Comparison of ENCODE assay signal across 10 mouse cellular contexts in the genomic region with DNA sequence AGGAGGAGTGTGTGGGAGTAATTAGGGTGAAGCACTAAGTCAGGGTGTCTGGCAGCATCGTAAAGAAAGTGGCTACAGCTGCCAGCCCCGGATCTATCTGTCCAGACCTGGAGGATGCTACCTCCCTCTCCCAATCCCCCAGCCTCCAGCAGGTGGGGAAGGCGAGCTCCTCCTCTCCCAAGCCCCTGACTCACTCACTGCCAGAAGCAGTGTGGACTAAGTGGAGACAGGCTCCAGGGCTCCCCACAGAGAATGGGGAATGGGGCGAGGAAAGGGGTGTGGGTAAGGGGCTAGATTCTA. TPM values are rescaled to one million over a fixed set of nuclear protein-coding genes. Genes with fewer than 3 reads are reported as not detected.
DNase-seq lines count a peak whose midpoint lies in the region; ATAC-seq lines count a peak whose summit lies in the region.
"Had no signal": no experiment of that assay in that cellular context is flagged by ENCODE, and none has a peak within 500 bp of the region (broad histone marks: within the 10 kb centered on the region; RNA-seq: fewer than 3 reads in every experiment).

No protein-coding gene starts in this region.

- no peaks in the 10 kb centered on the region for H3K27me3 ChIP-seq in embryonic facial prominence, embryonic 11.5 days (ENCODE audit: control insufficient read depth, insufficient read depth, low read length)
- H3K27me3 ChIP-seq in hindbrain, embryonic 16.5 days (replicated peaks; ENCODE audit: control insufficient read depth, insufficient read depth, low read length), result peaks cover 3% of the 10 kb centered on the region; the same call in 1 of the 2 replicates
- no peaks in the 10 kb centered on the region for H3K27me3 ChIP-seq in midbrain, embryonic 16.5 days (ENCODE audit: control insufficient read depth, insufficient read depth, low read depth, low read length)

- intact Hi-C loops in gastrocnemius, postnatal 36 days (cut with DNase I), result no loop called here

- peaks cover 17% of the 10 kb centered on the region for H3K4me1 ChIP-seq in embryonic facial prominence, embryonic 11.5 days (ENCODE audit: control insufficient read depth, insufficient read depth, low read length)
- H3K4me1 ChIP-seq in hindbrain, embryonic 16.5 days (ENCODE audit: control insufficient read depth, insufficient read depth, low read depth, low read length), result peaks cover 46% of the 10 kb centered on the region
- H3K4me1 ChIP-seq in midbrain, embryonic 16.5 days (ENCODE audit: control insufficient read depth, insufficient read depth, low read length), result peaks cover 49% of the 10 kb centered on the region

- no peak for ATAC-seq in embryonic facial prominence, embryonic 11.5 days (replicated peaks; ENCODE audit: insufficient number of reproducible peaks, low FRiP score, low TSS enrichment, low read depth)
- ATAC-seq in hindbrain, embryonic 16.5 days, result peak; percentile 9; the same call in 1 of the 2 replicates
- ATAC-seq in midbrain, embryonic 16.5 days, result peak; percentile 10; the same call in 1 of the 2 replicates
- ATAC-seq in cerebellum, adult (ENCODE audit: insufficient number of reproducible peaks, low FRiP score, low TSS enrichment), result no peak

- H3K4me2 ChIP-seq in embryonic facial prominence, embryonic 11.5 days (ENCODE audit: low read depth, low read length), result peak overlapping the region; percentile 75
- H3K4me2 ChIP-seq in hindbrain, embryonic 16.5 days (ENCODE audit: low read length), result peak overlapping the region; percentile 90
- H3K4me2 ChIP-seq in midbrain, embryonic 16.5 days (ENCODE audit: low read length), result peak overlapping the region; percentile 80

- H3K27ac ChIP-seq in embryonic facial prominence, embryonic 11.5 days (replicated peaks; ENCODE audit: low read depth, low read length), result no peak overlapping the region
- no peak overlapping the region; the same call in 1 of the 2 replicates for H3K27ac ChIP-seq in hindbrain, embryonic 16.5 days (ENCODE audit: low read depth, low read length)
- H3K27ac ChIP-seq in midbrain, embryonic 16.5 days (ENCODE audit: low read length), result peak overlapping the region; percentile 74
- H3K27ac ChIP-seq: left cerebral cortex, adult 2 months had no signal

- WGBS in embryonic facial prominence, embryonic 11.5 days, result 17% methylated on average over 4 of the region's 4 CpGs
- WGBS in hindbrain, embryonic 16.5 days, result 6% methylated on average over 4 of the region's 4 CpGs
- 11% methylated on average over 4 of the region's 4 CpGs for WGBS in midbrain, embryonic 16.5 days

- DNase-seq in cerebellum, postnatal 10 days, result peak; percentile 22 to 44
- DNase-seq in cerebellum, adult 11 months, result no peak
- DNase-seq in embryonic facial prominence, embryonic 11.5 days (ENCODE audit: low spot score), result peak; percentile 48
- DNase-seq in gastrocnemius, postnatal 36 days, result no peak
- no peak for DNase-seq in adipocyte (ENCODE audit: low spot score)

- peak overlapping the region; percentile 76 for H3K4me3 ChIP-seq in embryonic facial prominence, embryonic 11.5 days (ENCODE audit: low read depth, low read length)
- H3K4me3 ChIP-seq in hindbrain, embryonic 16.5 days (ENCODE audit: low read length), result peak overlapping the region; percentile 69
- H3K4me3 ChIP-seq in midbrain, embryonic 16.5 days (ENCODE audit: low read depth, low read length), result peak overlapping the region; percentile 64

- H3K9me3 ChIP-seq in embryonic facial prominence, embryonic 11.5 days (replicated peaks; ENCODE audit: control insufficient read depth, low read length), result no peaks in the 10 kb centered on the region
- no peaks in the 10 kb centered on the region for H3K9me3 ChIP-seq in hindbrain, embryonic 16.5 days (ENCODE audit: control insufficient read depth, low read length)
- H3K9me3 ChIP-seq in midbrain, embryonic 16.5 days (replicated peaks; ENCODE audit: control insufficient read depth, low read length, poor library complexity, severe bottlenecking), result no peaks in the 10 kb centered on the region

- H3K9ac ChIP-seq in embryonic facial prominence, embryonic 11.5 days (replicated peaks; ENCODE audit: low read length), result peak overlapping the region; percentile 75
- peak overlapping the region; percentile 74 for H3K9ac ChIP-seq in hindbrain, embryonic 16.5 days (ENCODE audit: low read depth, low read length)
- H3K9ac ChIP-seq in midbrain, embryonic 16.5 days (ENCODE audit: low read depth, low read length), result peak overlapping the region; percentile 71

- no peaks in the 10 kb centered on the region; the same call in 1 of the 2 replicates for H3K36me3 ChIP-seq in embryonic facial prominence, embryonic 11.5 days (replicated peaks; ENCODE audit: control insufficient read depth, insufficient read depth, low read depth, low read length)
- H3K36me3 ChIP-seq in hindbrain, embryonic 16.5 days (ENCODE audit: control insufficient read depth, insufficient read depth, low read length), result no peaks in the 10 kb centered on the region
- H3K36me3 ChIP-seq in midbrain, embryonic 16.5 days (ENCODE audit: control insufficient read depth, insufficient read depth, low read length), result no peaks in the 10 kb centered on the region

RNA-seq across cellular contexts. Expression of gene Igsf9, which starts 1.7 kb away (rescaled TPM):
- polyA plus RNA-seq in embryonic facial prominence, embryonic 11.5 days (2014; fragmentation: Nextera tagmentation; extraction: Ambion mirVana), result 36.8 and 46.6 TPM in 2 replicates
- 32.9 and 42.5 TPM in 2 replicates for polyA plus RNA-seq in hindbrain, embryonic 16.5 days (2015; fragmentation: Nextera tagmentation; extraction: Ambion mirVana)
- polyA plus RNA-seq in midbrain, embryonic 16.5 days (2015; fragmentation: Nextera tagmentation; extraction: Ambion mirVana), result 73.0 and 74.4 TPM in 2 replicates
- under 1 TPM; 0.36 to 0.59 TPM for total RNA-seq in gastrocnemius, postnatal 36 days (2021)

RNA-seq across cellular contexts. Expression of gene Slamf9, which starts 8.2 kb away (rescaled TPM):
- polyA plus RNA-seq in embryonic facial prominence, embryonic 11.5 days (2014; fragmentation: Nextera tagmentation; extraction: Ambion mirVana), result 0.48 and 0.53 TPM in 2 replicates
- polyA plus RNA-seq in hindbrain, embryonic 16.5 days (2015; fragmentation: Nextera tagmentation; extraction: Ambion mirVana), result 0.11 and 0.23 TPM in 2 replicates
- 0.23 and 0.37 TPM in 2 replicates for polyA plus RNA-seq in midbrain, embryonic 16.5 days (2015; fragmentation: Nextera tagmentation; extraction: Ambion mirVana)
- under 1 TPM; 0.20 to 0.33 TPM for total RNA-seq in gastrocnemius, postnatal 36 days (2021)
- total RNA-seq: common myeloid progenitor, adult 5-6 weeks had no signal

RNA-seq across cellular contexts. Expression of gene Tagln2, which starts 16.5 kb away (rescaled TPM):
- 56.7 and 61.7 TPM in 2 replicates for polyA plus RNA-seq in embryonic facial prominence, embryonic 11.5 days (2014; fragmentation: Nextera tagmentation; extraction: Ambion mirVana)
- 71.7 and 84.9 TPM in 2 replicates for polyA plus RNA-seq in hindbrain, embryonic 16.5 days (2015; fragmentation: Nextera tagmentation; extraction: Ambion mirVana)
- polyA plus RNA-seq in midbrain, embryonic 16.5 days (2015; fragmentation: Nextera tagmentation; extraction: Ambion mirVana), result 47.3 and 53.0 TPM in 2 replicates
- total RNA-seq in gastrocnemius, postnatal 36 days (2021), result 10 to 100 TPM; 20.4 to 23.5 TPM

RNA-seq across cellular contexts. Expression of gene Cfap45, which starts 37.3 kb away (rescaled TPM):
- 0.47 and 0.65 TPM in 2 replicates for polyA plus RNA-seq in embryonic facial prominence, embryonic 11.5 days (2014; fragmentation: Nextera tagmentation; extraction: Ambion mirVana)
- 4.9 and 5.4 TPM in 2 replicates for polyA plus RNA-seq in hindbrain, embryonic 16.5 days (2015; fragmentation: Nextera tagmentation; extraction: Ambion mirVana)
- 4.0 and 4.7 TPM in 2 replicates for polyA plus RNA-seq in midbrain, embryonic 16.5 days (2015; fragmentation: Nextera tagmentation; extraction: Ambion mirVana)
- total RNA-seq in gastrocnemius, postnatal 36 days (2021), result under 1 TPM in 1 of 2 experiments, not detected in 1; 0.33 TPM

Comparison
In these comparisons a context has a peak if more than half of its experiments do, and no peak if none do; other contexts are left out.
1. DNase-seq: peak in cerebellum, postnatal 10 days (2 of 2) and embryonic facial prominence, embryonic 11.5 days (single experiment); none in cerebellum, adult 11 months (single experiment), gastrocnemius, postnatal 36 days (0 of 2) and adipocyte (single experiment).
2. ATAC-seq: peak in hindbrain, embryonic 16.5 days (single experiment) and midbrain, embryonic 16.5 days (single experiment); none in embryonic facial prominence, embryonic 11.5 days (single experiment) and cerebellum, adult (single experiment).
3. Peak in every context shown above with its lines, with median percentiles within 50 percentile points of each other: H3K4me2 ChIP-seq, H3K4me3 ChIP-seq and H3K9ac ChIP-seq.